Mouse (Mus musculus) CH12.LX (cell line): ENCODE measurements around the gene Prmt3. TPM values are rescaled to one million over a fixed set of nuclear protein-coding genes. Genes with fewer than 3 reads are reported as not detected.

ENCODE experiments used
- DNase-seq: peaks from one replicate; pipeline ENCODE4 v3.0.0-alpha.2; 2013; ENCODE audit errors: extremely low read depth
- H3K27ac ChIP-seq: 2 replicates; pipeline ENCODE4 v1.5.1; 2012; ENCODE audit warnings: low read depth, mild to moderate bottlenecking, control low read depth, moderate library complexity; ENCODE audit not compliant: insufficient read depth
- H3K27me3 ChIP-seq: replicated peaks from 2 replicates; pipeline ENCODE3; 2012; ENCODE audit warnings: inconsistent platforms
- H3K36me3 ChIP-seq, 2 experiments: replicated peaks in 1 of 2; 2 replicates each; pipeline versions ENCODE3 to v1.6.1; 2012; ENCODE audit warnings: inconsistent platforms in 1 of 2, low read length in 1 of 2, mild to moderate bottlenecking in 1 of 2, mixed read lengths in 1 of 2, moderate library complexity in 1 of 2; ENCODE audit not compliant: control insufficient read depth in 1 of 2, insufficient read depth in 1 of 2
- H3K4me1 ChIP-seq, 2 experiments: 2 replicates each; pipeline ENCODE4 v1.6.1; 2012; ENCODE audit warnings: inconsistent platforms in 1 of 2, moderate library complexity in 1 of 2; ENCODE audit not compliant: insufficient read depth in 2 of 2, control insufficient read depth in 1 of 2
- H3K4me2 ChIP-seq: 2 replicates; pipeline ENCODE4 v1.6.1; 2012; ENCODE audit warnings: low read depth, mild to moderate bottlenecking, control low read depth; ENCODE audit not compliant: poor library complexity, insufficient read depth, severe bottlenecking
- H3K4me3 ChIP-seq, 3 experiments: fragments of 150-350 bp in 1 of 3; sonication (generic) in 1 of 3; replicated peaks in 1 of 3; 2 replicates each; pipeline versions ENCODE3 to v1.5.1; 2011 to 2012; ENCODE audit warnings: low read depth in 2 of 3, low read length in 2 of 3, mild to moderate bottlenecking in 2 of 3, moderate library complexity in 2 of 3, control low read depth in 1 of 3, improper control_type of control experiment in 1 of 3, inconsistent platforms in 1 of 3, mixed read lengths in 1 of 3; ENCODE audit not compliant: poor library complexity in 1 of 3
- H3K79me2 ChIP-seq: replicated peaks from 2 replicates; pipeline ENCODE4 v1.6.1; 2012; ENCODE audit warnings: mild to moderate bottlenecking, moderate library complexity; ENCODE audit not compliant: control insufficient read depth, poor library complexity, insufficient read depth, severe bottlenecking; ENCODE audit errors: extremely low read depth
- H3K9ac ChIP-seq: 2 replicates; pipeline ENCODE4 v1.6.1; 2012; ENCODE audit warnings: low read depth, mild to moderate bottlenecking, control low read depth, moderate library complexity; ENCODE audit not compliant: insufficient read depth
- H3K9me3 ChIP-seq: replicated peaks from 2 replicates; pipeline ENCODE3; 2012; ENCODE audit warnings: low read length, inconsistent platforms, mixed read lengths
- BHLHE40 ChIP-seq: IDR thresholded peaks from 2 replicates; pipeline ENCODE4 v1.6.1; 2011; ENCODE audit warnings: mild to moderate bottlenecking, low read depth, low read length, improper control_type of control experiment
- CHD1 ChIP-seq: IDR thresholded peaks from 2 replicates; pipeline ENCODE4 v1.6.1; 2012; ENCODE audit warnings: low read depth, low read length, improper control_type of control experiment, inconsistent platforms
- CHD2 ChIP-seq: IDR thresholded peaks from 2 replicates; pipeline ENCODE4 v1.6.1; 2011; ENCODE audit warnings: low read length, improper control_type of control experiment
- CTCF ChIP-seq, 2 experiments: IDR thresholded peaks in 1 of 2; conservative IDR thresholded peaks in 1 of 2; 2 replicates each; pipeline ENCODE4 v1.5.1; 2011 to 2012; ENCODE audit warnings: low read depth in 2 of 2, low read length in 2 of 2, improper control_type of control experiment in 1 of 2, inconsistent platforms in 1 of 2, mild to moderate bottlenecking in 1 of 2, moderate library complexity in 1 of 2
- ELF1 ChIP-seq: IDR thresholded peaks from 2 replicates; pipeline ENCODE4 v1.6.1; 2014; ENCODE audit warnings: low read depth, mild to moderate bottlenecking, inconsistent platforms, low read length, improper control_type of control experiment
- ETS1 ChIP-seq: conservative IDR thresholded peaks from 2 replicates; pipeline ENCODE4 v1.6.1; 2012; ENCODE audit warnings: low read depth, mild to moderate bottlenecking, inconsistent platforms, low read length, improper control_type of control experiment, moderate library complexity
- GABPA ChIP-seq: IDR thresholded peaks from 2 replicates; pipeline ENCODE4 v1.6.1; 2012; ENCODE audit warnings: low read depth, low read length, improper control_type of control experiment, inconsistent platforms; ENCODE audit not compliant: insufficient replicate concordance
- HCFC1 ChIP-seq: IDR thresholded peaks from 2 replicates; pipeline ENCODE4 v1.6.1; 2012; ENCODE audit warnings: low read depth, mild to moderate bottlenecking, inconsistent platforms, low read length, improper control_type of control experiment
- IRF4 ChIP-seq: IDR thresholded peaks from 2 replicates; pipeline ENCODE4 v1.6.1; 2014; ENCODE audit warnings: low read depth, mild to moderate bottlenecking, inconsistent platforms, low read length, improper control_type of control experiment
- JUN ChIP-seq: IDR thresholded peaks from 2 replicates; pipeline ENCODE4 v1.6.1; 2011; ENCODE audit warnings: low read depth, mild to moderate bottlenecking, low read length, improper control_type of control experiment, moderate library complexity; ENCODE audit not compliant: insufficient read depth
- JUND ChIP-seq: conservative IDR thresholded peaks from 2 replicates; pipeline ENCODE4 v1.6.1; 2011; ENCODE audit warnings: low read depth, low read length, improper control_type of control experiment
- KAT2A ChIP-seq: IDR thresholded peaks from 2 replicates; pipeline ENCODE4 v1.6.1; 2012; ENCODE audit warnings: low read length, improper control_type of control experiment, inconsistent platforms; ENCODE audit not compliant: insufficient replicate concordance
- MAX ChIP-seq: IDR thresholded peaks from 2 replicates; pipeline ENCODE4 v1.6.1; 2011; ENCODE audit warnings: low read length, improper control_type of control experiment
- MAZ ChIP-seq: IDR thresholded peaks from 2 replicates; pipeline ENCODE4 v1.6.1; 2012; ENCODE audit warnings: low read depth, mild to moderate bottlenecking, inconsistent platforms, low read length, improper control_type of control experiment, moderate library complexity
- MEF2A ChIP-seq: IDR thresholded peaks from 2 replicates; pipeline ENCODE4 v1.6.1; 2014; ENCODE audit warnings: low read depth, mild to moderate bottlenecking, inconsistent platforms, low read length, improper control_type of control experiment, borderline replicate concordance
- MXI1 ChIP-seq: IDR thresholded peaks from 2 replicates; pipeline ENCODE4 v1.6.1; 2011; ENCODE audit warnings: mild to moderate bottlenecking, low read depth, low read length, improper control_type of control experiment
- MYC ChIP-seq: IDR thresholded peaks from 2 replicates; pipeline ENCODE4 v1.6.1; 2011; ENCODE audit warnings: low read depth, mild to moderate bottlenecking, improper control_type of control experiment, low read length
- NELFE ChIP-seq: IDR thresholded peaks from 2 replicates; pipeline ENCODE4 v1.6.1; 2011; ENCODE audit warnings: low read depth, low read length, improper control_type of control experiment
- NRF1 ChIP-seq: IDR thresholded peaks from 2 replicates; pipeline ENCODE4 v1.6.1; 2014; ENCODE audit warnings: low read depth, mild to moderate bottlenecking, inconsistent platforms, low read length, improper control_type of control experiment, moderate library complexity
- PAX5 ChIP-seq: IDR thresholded peaks from 2 replicates; pipeline ENCODE4 v1.6.1; 2012; ENCODE audit warnings: low read length, inconsistent platforms, mixed read lengths
- POLR2A ChIP-seq: IDR thresholded peaks from 2 replicates; pipeline ENCODE4 v1.6.1; 2011; ENCODE audit warnings: low read depth, mild to moderate bottlenecking, improper control_type of control experiment, low read length
- POLR2AphosphoS2 ChIP-seq: IDR thresholded peaks from 2 replicates; pipeline ENCODE4 v1.6.1; 2011; ENCODE audit warnings: low read depth, low read length, improper control_type of control experiment
- RAD21 ChIP-seq: IDR thresholded peaks from 2 replicates; pipeline ENCODE4 v1.6.1; 2011; ENCODE audit warnings: low read depth, mild to moderate bottlenecking, low read length, improper control_type of control experiment, moderate library complexity
- RCOR1 ChIP-seq: conservative IDR thresholded peaks from 2 replicates; pipeline ENCODE4 v1.6.1; 2012; ENCODE audit warnings: low read depth, mild to moderate bottlenecking, inconsistent platforms, low read length, improper control_type of control experiment
- SIN3A ChIP-seq: IDR thresholded peaks from 2 replicates; pipeline ENCODE4 v1.6.1; 2012; ENCODE audit warnings: low read length, improper control_type of control experiment, inconsistent platforms
- SMC3 ChIP-seq: IDR thresholded peaks from 2 replicates; pipeline ENCODE4 v1.6.1; 2011; ENCODE audit warnings: low read depth, low read length, improper control_type of control experiment
- TCF12 ChIP-seq: IDR thresholded peaks from 2 replicates; pipeline ENCODE4 v1.6.1; 2014; ENCODE audit warnings: low read depth, mild to moderate bottlenecking, inconsistent platforms, low read length, improper control_type of control experiment
- UBTF ChIP-seq: IDR thresholded peaks from 2 replicates; pipeline ENCODE4 v1.6.1; 2012; ENCODE audit warnings: low read depth, mild to moderate bottlenecking, inconsistent platforms, low read length, improper control_type of control experiment, moderate library complexity
- USF1 ChIP-seq: IDR thresholded peaks from 2 replicates; pipeline ENCODE4 v1.6.1; 2014; ENCODE audit warnings: low read depth, mild to moderate bottlenecking, inconsistent platforms, low read length, improper control_type of control experiment
- USF2 ChIP-seq: conservative IDR thresholded peaks from 2 replicates; pipeline ENCODE4 v1.6.1; 2011; ENCODE audit warnings: low read depth, low read length, improper control_type of control experiment
- ZC3H11A ChIP-seq: IDR thresholded peaks from 2 replicates; pipeline ENCODE4 v1.6.1; 2012; ENCODE audit warnings: low read depth, mild to moderate bottlenecking, inconsistent platforms, low read length, improper control_type of control experiment
- ZKSCAN1 ChIP-seq: IDR thresholded peaks from 2 replicates; pipeline ENCODE4 v1.6.1; 2012; ENCODE audit warnings: low read depth, inconsistent platforms, low read length, improper control_type of control experiment, borderline replicate concordance
- ZMIZ1 ChIP-seq: IDR thresholded peaks from 2 replicates; pipeline ENCODE4 v1.6.1; 2012; ENCODE audit warnings: low read depth, mild to moderate bottlenecking, inconsistent platforms, low read length, improper control_type of control experiment
- dilution Hi-C: fragments of 300-500 bp; cut with MboI; formaldehyde crosslinking; loops from 2 replicates; pipeline ENCODE4 v1.14.3; 2020; ENCODE audit warnings: low sequenced_read_pairs; ENCODE audit not compliant: extremely low pct_unique_long_range_greater_than_20kb, extremely low pct_ligation_motif_present
- in situ Hi-C: fragments of 300-500 bp; cut with MboI; formaldehyde crosslinking; loops from 3 replicates; pipeline ENCODE4 v1.14.3; 2019; ENCODE audit warnings: low sequenced_read_pairs, low pct_ligation_motif_present, low pct_unique_long_range_greater_than_20kb, mixed read lengths
- polyA plus RNA-seq: library from polyadenylated mRNA; unstranded; fragments of >175 nt; gene quantifications from 2 replicates; pipeline ENCODE4 v1.2.1, GENCODE M21; 2012; ENCODE audit warnings: low read depth; ENCODE audit not compliant: insufficient read length
- total RNA-seq, 2 experiments: library from RNA; depleted of rRNA; stranded (reverse); fragments of 300-350 nt in 1 of 2; fragments of >200 nt in 1 of 2; gene quantifications; 2 replicates each; pipeline ENCODE4 v1.2.3; 2012 to 2014

Prmt3 gene
- total and polyA plus RNA-seq, 3 experiments: 47.9 to 86.0 (median 54.5) TPM

GRCm38 (mm10) chr7:49786618-49787382 lies 8.7 kb downstream of the Prmt3 start:
- TF ChIP-seq USF2: no peak
- TF ChIP-seq MXI1: no peak
- TF ChIP-seq ZMIZ1: no peak
- no peak for TF ChIP-seq NRF1
- no peak for TF ChIP-seq ZC3H11A
- no peak for TF ChIP-seq TCF12
- TF ChIP-seq ELF1: no peak
- no peak for TF ChIP-seq BHLHE40
- no peak for TF ChIP-seq MAX
- peak; percentile 45 to 69 for TF ChIP-seq CTCF (conservative IDR thresholded peaks at IDR 0.05 in 1 of 2, IDR thresholded peaks at IDR 0.05 in 1 of 2; ENCODE audit: low read depth in 2 of 2, low read length in 2 of 2)
- TF ChIP-seq JUND: no peak
- TF ChIP-seq HCFC1: no peak
- no peak for TF ChIP-seq PAX5
- no peak for TF ChIP-seq POLR2AphosphoS2
- TF ChIP-seq MAZ: no peak
- no peak for TF ChIP-seq UBTF
- TF ChIP-seq JUN: no peak
- no peak for TF ChIP-seq IRF4
- TF ChIP-seq POLR2A: no peak
- peak; percentile 29 for TF ChIP-seq RAD21
- no peak for TF ChIP-seq CHD1
- TF ChIP-seq NELFE: no peak
- TF ChIP-seq SMC3: peak; percentile 55
- TF ChIP-seq RCOR1: no peak
- H3K9ac ChIP-seq: no peak overlapping the region
- no peak overlapping the region for H3K27ac ChIP-seq
- dilution Hi-C loops (no loop called here), in situ Hi-C loops (loop anchor here (5.0 kb wide), 1 partner anchor 136 kb away; no protein-coding TSS in a partner anchor)
- no peaks in the 10 kb centered on the region for H3K27me3 ChIP-seq
- H3K36me3 ChIP-seq: peaks cover 66 to 92% of the 10 kb centered on the region in 2 experiments
- no peak overlapping the region for H3K4me3 ChIP-seq
- no peaks in the 10 kb centered on the region for H3K9me3 ChIP-seq
- no peaks in the 10 kb centered on the region for H3K4me1 ChIP-seq
- no peak overlapping the region for H3K4me2 ChIP-seq
- H3K79me2 ChIP-seq: no peaks in the 10 kb centered on the region; the same call in 1 of the 2 replicates
- peak; percentile 61 for DNase-seq

- no peak for TF ChIP-seq KAT2A
- no peak for TF ChIP-seq MYC
- no peak for TF ChIP-seq NELFE
- no peak for TF ChIP-seq CHD2
- no peak for TF ChIP-seq USF1
- TF ChIP-seq SIN3A: no peak
- no peak for TF ChIP-seq HCFC1
- no peak for TF ChIP-seq ZKSCAN1
- TF ChIP-seq USF2: no peak
- TF ChIP-seq RAD21: no peak
- TF ChIP-seq MEF2A: no peak
- TF ChIP-seq BHLHE40: no peak
- no peak for TF ChIP-seq MAX
- no peak for TF ChIP-seq GABPA
- TF ChIP-seq CHD1: no peak
- no peak for TF ChIP-seq JUND
- no peak for TF ChIP-seq ETS1
- TF ChIP-seq POLR2A: no peak
- in situ Hi-C loops: loop anchor here (5.0 kb wide), 1 partner anchor 135 kb away; no protein-coding TSS in a partner anchor
- Histone ChIP-seq H3K36me3 (peaks cover 63 to 90% of the 10 kb centered on the region in 2 experiments), H3K9me3 (no peaks in the 10 kb centered on the region), H3K9ac (no peak overlapping the region), H3K79me2 (no peaks in the 10 kb centered on the region; the same call in 1 of the 2 replicates), H3K27ac (no peak overlapping the region), H3K27me3 (no peaks in the 10 kb centered on the region), H3K4me3 (no peak overlapping the region), H3K4me1 (no peaks in the 10 kb centered on the region), H3K4me2 (no peak overlapping the region)
- dilution Hi-C loops: no loop called here
- no peak for DNase-seq
These were observed 9.2 kb downstream of the Prmt3 start for GRCm38 (mm10) chr7:49787383-49787645.
